19 mouse cellular contexts compared by ENCODE assay signal in genomic region chr5:34607100-34607880, GRCm38 (mm10). TPM values are rescaled to one million over a fixed set of nuclear protein-coding genes. Genes with fewer than 3 reads are reported as not detected.
DNase-seq lines count a peak whose midpoint lies in the region; ATAC-seq and TF ChIP-seq lines count a peak whose summit lies in the region.
"Had no signal": no experiment of that assay in that cellular context is flagged by ENCODE, and none has a peak within 500 bp of the region (broad histone marks: within the 10 kb centered on the region; RNA-seq: fewer than 3 reads in every experiment).

No protein-coding gene starts in this region.

- H3K36me3 ChIP-seq in heart, postnatal 0 days (replicated peaks; ENCODE audit: control insufficient read depth, insufficient read depth, low read length), result peaks cover 76% of the 10 kb centered on the region
- peaks cover 72% of the 10 kb centered on the region for H3K36me3 ChIP-seq in midbrain, embryonic 13.5 days

- no peak overlapping the region for H3K9ac ChIP-seq in heart, postnatal 0 days (replicated peaks; ENCODE audit: low read depth, low read length)
- no peak overlapping the region for H3K9ac ChIP-seq in midbrain, embryonic 13.5 days (replicated peaks)
- H3K9ac ChIP-seq: embryonic facial prominence, embryonic 15.5 days; forebrain, embryonic 13.5 days; heart, embryonic 13.5 days; hindbrain, embryonic 12.5 days; limb, embryonic 15.5 days; neural tube, embryonic 13.5 days had no signal

- no peak overlapping the region for H3K4me3 ChIP-seq in heart, postnatal 0 days (ENCODE audit: low read depth, low read length)
- H3K4me3 ChIP-seq in midbrain, embryonic 13.5 days (replicated peaks), result no peak overlapping the region
- H3K4me3 ChIP-seq: embryonic facial prominence, embryonic 15.5 days; forebrain, embryonic 13.5 days; heart, embryonic 13.5 days; hindbrain, embryonic 12.5 days; limb, embryonic 15.5 days; neural tube, embryonic 13.5 days had no signal

- no peak for DNase-seq in heart, postnatal 0 days (ENCODE audit: low spot score)
- DNase-seq in heart, adult 8-10 months (ENCODE audit: low spot score), result no peak
- DNase-seq in 416B (ENCODE audit: low read depth), result peak; percentile 62
- DNase-seq in cerebellum, adult 8-10 months, result peak; percentile 39
- DNase-seq in ovary, postnatal 14 days (ENCODE audit: low spot score), result no peak
- DNase-seq in spleen, postnatal 10 days (ENCODE audit: low spot score in 2 of 2), result no peak
- DNase-seq: adrenal gland, postnatal 14 days; gastrocnemius, postnatal 10 days; kidney, adult 2 months; thymus, adult 18-20 months had no signal

- ATAC-seq in heart, postnatal 0 days (ENCODE audit: insufficient read depth, low read depth), result no peak
- peak; percentile 84 for ATAC-seq in granulocyte monocyte progenitor cell, adult 5-6 weeks (replicated peaks; ENCODE audit: poor library complexity, severe bottlenecking)
- no peak for ATAC-seq in midbrain, embryonic 13.5 days
- ATAC-seq: forebrain, embryonic 13.5 days; midbrain, embryonic 16.5 days had no signal

- TF ChIP-seq EP300 in heart, postnatal 0 days (IDR thresholded peaks at IDR 0.05; ENCODE audit: low read depth), result no peak

- H3K27ac ChIP-seq in heart, postnatal 0 days (ENCODE audit: low read depth), result no peak overlapping the region
- no peak overlapping the region for H3K27ac ChIP-seq in midbrain, embryonic 13.5 days
- H3K27ac ChIP-seq: embryonic facial prominence, embryonic 15.5 days; forebrain, embryonic 13.5 days; heart, embryonic 13.5 days; hindbrain, embryonic 12.5 days; limb, embryonic 15.5 days; neural tube, embryonic 13.5 days had no signal

- H3K4me1 ChIP-seq in heart, postnatal 0 days (ENCODE audit: control insufficient read depth, insufficient read depth), result no peaks in the 10 kb centered on the region
- no peaks in the 10 kb centered on the region for H3K4me1 ChIP-seq in midbrain, embryonic 13.5 days (replicated peaks)
- H3K4me1 ChIP-seq: embryonic facial prominence, embryonic 15.5 days; forebrain, embryonic 13.5 days; hindbrain, embryonic 12.5 days; limb, embryonic 15.5 days; neural tube, embryonic 13.5 days had no signal

- peak; percentile 10; the same call in 1 of the 2 replicates for TF ChIP-seq CTCF in heart, postnatal 0 days (IDR thresholded peaks at IDR 0.05; ENCODE audit: low read depth)

- no peaks in the 10 kb centered on the region for H3K27me3 ChIP-seq in heart, postnatal 0 days (ENCODE audit: control insufficient read depth, insufficient read depth, low read length)
- no peaks in the 10 kb centered on the region for H3K27me3 ChIP-seq in midbrain, embryonic 13.5 days
- H3K27me3 ChIP-seq: embryonic facial prominence, embryonic 15.5 days; forebrain, embryonic 13.5 days; heart, embryonic 13.5 days; hindbrain, embryonic 12.5 days; limb, embryonic 15.5 days; neural tube, embryonic 13.5 days had no signal

- 78% methylated on average over 8 of the region's 8 CpGs for WGBS in heart, postnatal 0 days
- 89% methylated on average over 8 of the region's 8 CpGs for WGBS in midbrain, embryonic 13.5 days

- no peaks in the 10 kb centered on the region for H3K9me3 ChIP-seq in heart, postnatal 0 days (replicated peaks; ENCODE audit: control insufficient read depth, low read length)
- no peaks in the 10 kb centered on the region for H3K9me3 ChIP-seq in midbrain, embryonic 13.5 days
- H3K9me3 ChIP-seq: embryonic facial prominence, embryonic 15.5 days; forebrain, embryonic 13.5 days; heart, embryonic 13.5 days; hindbrain, embryonic 12.5 days; limb, embryonic 15.5 days; neural tube, embryonic 13.5 days had no signal

- no peak overlapping the region for H3K4me2 ChIP-seq in heart, postnatal 0 days (ENCODE audit: low read depth, low read length)
- no peak overlapping the region for H3K4me2 ChIP-seq in midbrain, embryonic 13.5 days (replicated peaks)
- H3K4me2 ChIP-seq: embryonic facial prominence, embryonic 15.5 days; forebrain, embryonic 13.5 days; heart, embryonic 13.5 days; hindbrain, embryonic 12.5 days; limb, embryonic 15.5 days; neural tube, embryonic 13.5 days had no signal

RNA-seq across cellular contexts. Expression of gene Mfsd10, which starts 29.7 kb away (rescaled TPM):
- 31.0 and 45.7 TPM in 2 replicates for total RNA-seq in heart, postnatal 0 days (2014; rRNA removed; ENCODE audit: low replicate concordance)
- polyA plus RNA-seq in heart, postnatal 0 days (2015; fragmentation: Nextera tagmentation; extraction: Ambion mirVana), result 29.9 and 30.4 TPM in 2 replicates
- 10 to 100 TPM in 3 of 4 experiments, 1 to 10 TPM in 1; 8.9 to 15.3 (median 11.0) TPM for total RNA-seq in heart, adult 8-10 months (2022)
- total RNA-seq in granulocyte monocyte progenitor cell, adult 5-6 weeks (2014; fragmentation: Nextera tagmentation), result 196 and 197 TPM in 2 replicates
- 111 and 147 TPM in 2 replicates for total RNA-seq in granulocyte monocyte progenitor cell, adult 5-6 weeks (2017)
- polyA plus RNA-seq in midbrain, embryonic 13.5 days (2015; fragmentation: Nextera tagmentation; extraction: Ambion mirVana), result 78.6 and 84.6 TPM in 2 replicates

RNA-seq across cellular contexts. Expression of gene Add1, which starts 33.8 kb away (rescaled TPM):
- 203 and 246 TPM in 2 replicates for total RNA-seq in heart, postnatal 0 days (2014; rRNA removed; ENCODE audit: low replicate concordance)
- 100 and 104 TPM in 2 replicates for polyA plus RNA-seq in heart, postnatal 0 days (2015; fragmentation: Nextera tagmentation; extraction: Ambion mirVana)
- total RNA-seq in heart, adult 8-10 months (2022), result 100 to 1,000 TPM; 124 to 154 (median 134) TPM
- 65.6 and 74.2 TPM in 2 replicates for total RNA-seq in granulocyte monocyte progenitor cell, adult 5-6 weeks (2014; fragmentation: Nextera tagmentation)
- total RNA-seq in granulocyte monocyte progenitor cell, adult 5-6 weeks (2017), result 81.0 and 82.6 TPM in 2 replicates
- polyA plus RNA-seq in midbrain, embryonic 13.5 days (2015; fragmentation: Nextera tagmentation; extraction: Ambion mirVana), result 204 and 205 TPM in 2 replicates

RNA-seq across cellular contexts. Expression of gene Nop14, which starts 52.7 kb away (rescaled TPM):
- 1.2 and 66.6 TPM in 2 replicates for total RNA-seq in heart, postnatal 0 days (2014; rRNA removed; ENCODE audit: low replicate concordance)
- polyA plus RNA-seq in heart, postnatal 0 days (2015; fragmentation: Nextera tagmentation; extraction: Ambion mirVana), result 10.6 and 11.1 TPM in 2 replicates
- total RNA-seq in heart, adult 8-10 months (2022), result 10 to 100 TPM; 12.0 to 14.6 (median 12.8) TPM
- total RNA-seq in granulocyte monocyte progenitor cell, adult 5-6 weeks (2014; fragmentation: Nextera tagmentation), result 40.0 and 45.0 TPM in 2 replicates
- 47.7 and 50.0 TPM in 2 replicates for total RNA-seq in granulocyte monocyte progenitor cell, adult 5-6 weeks (2017)
- polyA plus RNA-seq in midbrain, embryonic 13.5 days (2015; fragmentation: Nextera tagmentation; extraction: Ambion mirVana), result 22.0 and 23.0 TPM in 2 replicates

RNA-seq across cellular contexts. Expression of gene Grk4, which starts 52.9 kb away (rescaled TPM):
- total RNA-seq in heart, postnatal 0 days (2014; rRNA removed; ENCODE audit: low replicate concordance), result 2.0 TPM in 1 of 2 replicates, not detected in the other
- polyA plus RNA-seq in heart, postnatal 0 days (2015; fragmentation: Nextera tagmentation; extraction: Ambion mirVana), result 1.4 and 2.7 TPM in 2 replicates
- total RNA-seq in heart, adult 8-10 months (2022), result 1 to 10 TPM in 1 of 4 experiments, under 1 TPM in 3; 0.57 to 1.8 (median 0.69) TPM
- total RNA-seq in granulocyte monocyte progenitor cell, adult 5-6 weeks (2014; fragmentation: Nextera tagmentation), result 0.95 and 7.2 TPM in 2 replicates
- total RNA-seq in granulocyte monocyte progenitor cell, adult 5-6 weeks (2017), result 1.2 and 1.4 TPM in 2 replicates
- 1.9 and 2.5 TPM in 2 replicates for polyA plus RNA-seq in midbrain, embryonic 13.5 days (2015; fragmentation: Nextera tagmentation; extraction: Ambion mirVana)

Comparison
In these comparisons a context has a peak if more than half of its experiments do, and no peak if none do; other contexts are left out.
1. DNase-seq: peak in 416B (single experiment) and cerebellum, adult 8-10 months (single experiment); none in heart, postnatal 0 days (single experiment), heart, adult 8-10 months (single experiment), ovary, postnatal 14 days (single experiment) and spleen, postnatal 10 days (0 of 2).